Mouse (Mus musculus) ovary, adult 18-20 months (tissue): Measurements from ENCODE around the gene Adgra3.

Experiments used
- DNase-seq: peaks from one replicate; pipeline ENCODE4 v3.0.0; 2022; ENCODE audit warnings: low spot score, mixed read lengths

Adgra3 gene

DNA sequence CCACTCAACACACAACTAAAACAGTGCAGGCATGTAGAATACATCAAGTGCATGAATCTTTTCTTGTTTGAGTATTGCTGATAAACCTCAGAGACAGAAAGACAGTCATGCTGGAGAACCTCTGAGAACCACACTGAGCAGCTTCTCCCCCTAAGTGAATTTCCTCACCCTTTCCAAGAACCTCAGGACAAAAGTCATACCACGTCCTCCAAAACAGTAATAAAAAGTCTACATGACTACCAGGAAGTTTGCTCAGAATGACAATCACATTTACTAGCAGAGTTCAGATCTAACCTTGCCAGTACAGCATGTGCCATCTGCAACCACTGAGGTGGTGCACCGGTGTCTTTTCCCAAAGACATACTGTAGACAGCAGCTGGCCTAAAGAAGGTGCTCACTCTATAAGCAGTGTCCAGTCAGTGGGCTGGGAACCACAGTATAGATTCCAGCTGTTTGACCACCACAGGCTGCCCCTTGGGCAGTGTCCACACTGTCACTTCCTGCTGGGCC is 27.0 kb downstream of the Adgra3 start:
- DNase-seq, result no peak

DNA sequence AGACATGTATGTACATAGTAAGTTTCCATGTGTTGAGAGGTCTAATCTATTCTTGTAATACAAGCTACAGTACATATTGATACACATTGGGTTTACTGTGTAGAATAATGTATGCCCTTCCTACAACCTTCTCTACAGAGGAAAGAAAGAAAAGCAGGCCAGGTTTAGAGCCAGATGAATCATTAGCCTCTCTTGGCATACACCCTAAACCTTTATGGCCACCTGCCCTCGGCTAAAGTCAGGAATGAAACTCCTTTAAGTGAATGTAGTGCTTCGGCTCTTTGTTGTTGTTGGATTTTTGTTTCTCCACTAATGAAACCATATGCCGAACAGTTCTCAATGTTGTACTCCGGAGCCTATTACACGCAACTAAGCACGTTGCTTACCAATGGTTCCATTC is 27.5 kb downstream of the Adgra3 start:
- DNase-seq, result no peak

DNA sequence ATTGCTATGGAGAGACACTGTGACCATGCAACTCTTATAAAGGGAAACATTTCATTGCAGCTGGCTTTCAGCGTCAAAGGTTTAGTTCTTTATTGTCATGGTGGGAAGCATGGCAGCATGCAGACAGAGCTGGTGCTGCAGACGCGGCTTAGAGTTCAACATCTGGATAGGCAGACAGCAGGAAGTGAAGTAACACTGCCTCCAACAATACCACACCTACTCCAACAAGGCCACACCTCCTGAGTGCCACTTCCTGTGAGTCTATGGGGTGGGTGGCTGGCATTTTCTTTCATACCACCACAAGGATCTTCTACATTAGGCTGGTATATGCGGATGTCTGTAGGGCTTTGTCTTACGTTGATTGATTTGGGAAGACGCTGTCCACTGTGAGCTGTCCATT is 29.1 kb downstream of the Adgra3 start:
- no peak for DNase-seq

DNA sequence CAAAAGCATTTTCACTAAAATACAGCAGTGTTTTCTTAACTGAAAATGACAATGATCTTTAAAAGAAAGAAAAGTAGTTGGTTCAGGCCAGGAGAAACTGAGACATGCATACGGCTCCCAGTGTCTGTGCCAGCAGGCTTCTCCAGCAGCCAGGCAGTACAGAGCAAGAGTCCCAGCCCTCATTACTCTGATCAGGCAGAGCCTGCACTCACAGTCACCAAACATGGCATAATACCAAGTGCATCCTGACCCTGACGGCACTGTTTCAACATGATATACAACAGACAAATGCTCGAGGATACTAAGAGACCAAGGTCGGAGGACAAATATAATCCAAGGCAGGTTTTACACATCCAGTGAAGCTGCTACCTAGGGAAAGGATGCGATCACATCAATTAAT is 31.2 kb downstream of the Adgra3 start:
- peak; percentile 60 for DNase-seq

DNA sequence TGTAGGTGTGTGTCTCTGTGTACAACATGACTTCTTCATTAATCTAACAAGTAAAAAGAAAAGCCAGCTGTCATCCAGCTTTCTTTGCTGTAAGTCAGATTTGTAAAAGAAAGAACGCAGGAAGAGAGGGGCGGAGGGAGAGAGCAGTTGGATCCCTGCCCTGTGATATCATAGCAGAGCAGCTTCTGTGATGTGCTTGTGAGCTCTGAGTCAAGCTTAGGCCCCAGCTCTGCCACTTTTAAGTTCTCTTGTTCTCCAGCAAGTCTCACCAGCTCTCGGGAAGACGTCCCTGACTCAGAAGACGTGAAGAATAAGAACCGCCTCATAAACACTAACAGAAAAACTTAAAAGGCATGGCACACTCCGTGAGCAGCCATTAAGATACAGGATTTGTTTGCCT is 31.8 kb downstream of the Adgra3 start:
- no peak for DNase-seq

DNA sequence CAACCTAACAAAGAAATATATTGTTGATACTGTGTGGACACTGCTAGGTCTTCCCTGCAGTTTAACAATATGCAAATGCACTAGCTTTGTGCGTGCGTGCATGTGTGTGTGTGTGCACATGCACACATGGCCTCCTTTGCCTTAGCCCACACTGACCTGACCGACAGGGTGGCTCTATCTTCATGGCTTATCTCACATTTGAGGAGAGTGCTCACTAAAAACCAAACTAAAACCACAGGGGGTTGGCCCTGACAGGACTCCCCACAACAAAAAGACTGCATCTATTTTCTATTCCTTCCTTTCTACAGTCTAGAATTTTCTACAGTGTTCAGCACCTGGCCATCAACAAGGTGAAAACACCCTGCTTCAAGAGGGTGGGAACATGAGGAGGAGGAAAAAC is 32.7 kb downstream of the Adgra3 start:
- no peak for DNase-seq

DNA sequence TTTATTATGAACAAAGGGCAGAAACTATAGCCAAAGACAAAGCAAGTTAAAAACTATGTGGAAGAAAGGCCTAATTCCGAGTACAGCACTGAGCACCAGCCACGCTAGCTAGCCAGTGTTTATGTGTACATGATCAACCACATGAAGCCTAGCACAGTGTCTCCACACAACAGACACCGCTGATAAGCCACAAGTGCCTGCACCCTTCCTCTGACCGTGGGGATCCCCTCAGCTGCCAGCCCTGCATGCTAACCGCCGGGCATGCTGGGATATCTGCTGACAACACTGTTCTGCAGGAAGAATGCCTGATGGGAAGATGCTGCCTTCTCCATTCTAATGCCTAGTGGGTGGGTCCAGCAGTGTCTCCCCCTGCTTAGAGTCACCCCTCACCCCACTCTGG is 34.7 kb downstream of the Adgra3 start:
- no peak for DNase-seq

DNA sequence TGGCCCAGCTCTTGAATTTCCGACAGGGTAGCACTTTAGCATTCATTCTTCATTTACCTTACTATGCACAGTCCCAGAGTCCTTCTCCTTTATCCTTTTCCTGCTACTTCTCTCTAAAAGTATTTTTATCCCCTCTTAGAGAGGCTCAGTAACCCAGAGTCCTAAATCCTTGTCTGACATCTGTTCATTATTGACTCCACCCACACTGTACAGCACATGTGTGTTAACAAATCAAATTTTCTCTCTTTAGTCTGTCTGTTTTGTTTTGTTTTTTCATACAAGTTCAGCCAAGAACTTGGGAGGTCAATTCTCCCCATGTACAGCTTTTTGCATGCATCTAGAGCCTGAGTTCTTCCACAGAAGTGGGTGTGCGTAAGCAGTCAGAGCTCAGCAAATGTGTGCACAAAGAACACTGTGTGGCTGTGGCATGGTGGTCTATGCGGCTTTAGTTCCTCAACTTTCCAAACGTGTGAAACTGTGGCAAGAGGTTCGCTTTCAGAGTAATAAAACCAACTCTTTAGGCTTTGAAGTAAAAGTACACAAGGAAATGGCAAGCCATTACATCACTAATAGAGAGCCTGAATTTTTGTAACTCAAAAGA is 42.7 kb downstream of the Adgra3 start:
- no peak for DNase-seq

DNA sequence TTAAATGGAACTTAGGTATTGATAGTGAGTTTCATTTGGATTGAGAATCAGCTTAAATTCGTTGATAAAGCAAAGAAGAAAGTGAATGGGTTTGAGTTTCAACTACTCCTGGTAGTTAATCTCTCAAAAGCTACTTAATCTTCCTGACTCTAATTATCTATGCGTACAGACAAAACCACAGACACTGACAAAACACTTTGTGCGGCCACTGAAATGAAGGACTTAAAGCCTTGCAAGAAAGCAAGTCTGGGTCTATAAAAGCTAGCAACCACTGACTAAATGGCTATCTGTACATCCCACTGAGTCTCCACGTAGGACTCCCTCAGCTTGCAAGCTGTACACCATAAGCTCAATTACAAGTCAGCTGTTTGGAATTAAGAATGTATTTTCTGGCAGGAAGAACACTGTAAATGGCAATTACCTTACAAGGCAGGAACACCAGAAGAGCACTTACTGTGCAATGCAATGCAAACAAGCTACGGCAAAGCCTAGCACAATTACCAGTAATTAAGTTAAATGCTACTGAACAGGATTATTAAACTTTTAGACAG is 43.6 kb downstream of the Adgra3 start:
- no peak for DNase-seq

DNA sequence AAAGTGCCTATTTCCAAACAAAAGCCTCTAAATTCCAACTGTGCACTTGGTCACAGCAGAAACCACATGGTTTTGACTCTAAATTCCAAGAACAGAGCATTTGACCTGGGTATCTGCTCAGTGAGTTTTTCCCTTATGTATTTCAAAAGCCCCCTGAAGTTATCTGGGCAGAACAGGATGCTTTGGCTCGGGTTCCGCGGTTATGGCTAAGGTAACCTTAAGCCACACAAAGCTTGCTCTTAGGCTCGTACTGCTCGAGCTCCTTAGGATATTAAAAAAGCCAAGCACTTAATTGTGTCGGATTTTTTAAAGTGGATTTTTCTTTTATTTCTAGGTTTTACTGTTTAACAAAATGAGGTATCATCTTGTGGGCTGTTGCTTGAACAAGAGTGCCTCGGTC is 44.1 kb downstream of the Adgra3 start:
- DNase-seq, result no peak

DNA sequence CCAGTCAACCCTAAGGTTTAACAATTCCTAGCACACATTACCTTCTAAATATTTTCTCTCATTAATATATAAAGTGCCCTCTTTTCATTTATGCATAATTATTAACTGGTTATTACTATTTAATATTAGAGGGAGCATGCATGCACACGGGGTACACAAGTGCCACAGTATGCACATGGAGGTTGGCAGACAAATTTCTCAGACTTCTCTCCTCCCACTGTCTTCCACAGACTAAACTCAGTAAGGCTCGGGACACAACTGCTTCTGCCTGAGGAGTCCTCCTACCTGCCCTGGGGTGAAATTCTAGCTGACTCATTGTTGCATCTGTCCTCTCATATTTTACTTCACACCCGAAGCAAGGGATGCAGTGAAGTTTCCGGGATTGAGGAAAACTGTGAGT is 44.8 kb downstream of the Adgra3 start:
- DNase-seq, result no peak

DNA sequence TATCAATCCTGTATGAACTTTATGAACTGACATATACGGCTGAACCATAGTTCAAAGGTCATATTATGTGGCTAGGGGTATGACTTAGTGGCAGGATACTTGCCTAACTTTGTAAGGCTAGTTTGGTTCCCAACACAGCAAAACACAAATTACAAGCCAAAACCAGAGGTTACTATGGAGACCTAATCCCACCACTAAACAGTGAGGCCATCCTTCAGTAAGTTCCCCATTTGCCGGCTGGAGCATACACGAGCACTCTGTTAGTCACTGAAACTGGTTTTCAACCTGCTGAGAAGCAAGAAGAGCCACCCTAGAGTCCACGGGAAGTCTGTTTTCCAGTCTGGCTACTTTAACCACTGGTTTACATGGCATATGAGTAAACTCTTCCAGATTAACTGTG is 50.0 kb downstream of the Adgra3 start:
- no peak for DNase-seq

DNA sequence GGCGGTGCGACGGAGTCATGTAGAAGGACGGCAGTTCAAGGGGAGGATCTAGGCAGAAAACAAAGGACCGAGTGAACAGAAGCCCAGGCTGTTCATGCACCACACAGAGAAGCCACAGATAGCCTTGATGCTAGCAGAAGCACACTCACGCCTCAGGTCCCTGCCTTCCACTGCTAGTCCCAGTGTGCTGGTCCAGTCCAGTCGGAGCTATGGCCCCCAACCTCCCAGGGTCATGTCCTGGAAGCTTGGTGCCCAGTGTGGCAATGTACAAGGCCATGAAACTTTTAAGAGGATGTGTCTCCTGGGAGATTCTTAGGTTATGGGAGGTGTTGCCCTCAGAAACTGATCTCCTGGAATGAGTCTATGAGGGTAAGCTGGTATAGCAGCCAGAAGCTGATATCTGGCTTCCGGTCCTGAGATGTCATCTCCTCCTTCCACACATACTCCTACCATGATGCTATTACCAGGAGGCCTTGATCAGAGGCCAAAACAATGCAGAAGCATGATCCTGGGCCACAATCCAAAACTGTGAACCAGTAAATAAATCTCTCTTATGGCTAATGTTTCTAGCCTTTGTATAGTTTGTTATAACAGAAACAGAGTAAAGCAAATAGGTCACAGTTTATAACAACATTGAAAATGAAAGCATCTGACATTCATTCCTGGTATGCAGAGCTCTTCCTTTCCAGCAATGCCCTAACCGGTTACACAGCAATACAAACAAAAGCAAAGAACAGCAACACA is 51.7 kb downstream of the Adgra3 start:
- no peak for DNase-seq

DNA sequence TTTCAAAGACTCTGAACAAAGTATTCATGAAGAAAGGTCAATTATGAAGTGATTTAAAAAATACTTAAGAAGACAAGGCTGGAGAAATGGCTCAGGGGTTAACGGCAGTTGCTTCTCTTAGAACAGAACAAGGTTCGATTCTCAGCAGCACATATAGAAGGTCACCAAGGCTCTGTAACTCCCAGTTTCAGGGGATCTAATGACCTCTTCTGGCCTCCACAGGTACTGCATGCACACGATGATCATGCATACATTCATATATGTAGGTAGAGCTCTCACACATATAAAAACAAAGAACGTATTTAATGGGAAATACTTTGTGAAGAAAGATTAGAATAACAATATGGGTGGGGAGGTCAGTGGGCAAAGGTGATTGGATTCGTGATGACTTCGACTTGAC is 56.5 kb downstream of the Adgra3 start:
- no peak for DNase-seq

DNA sequence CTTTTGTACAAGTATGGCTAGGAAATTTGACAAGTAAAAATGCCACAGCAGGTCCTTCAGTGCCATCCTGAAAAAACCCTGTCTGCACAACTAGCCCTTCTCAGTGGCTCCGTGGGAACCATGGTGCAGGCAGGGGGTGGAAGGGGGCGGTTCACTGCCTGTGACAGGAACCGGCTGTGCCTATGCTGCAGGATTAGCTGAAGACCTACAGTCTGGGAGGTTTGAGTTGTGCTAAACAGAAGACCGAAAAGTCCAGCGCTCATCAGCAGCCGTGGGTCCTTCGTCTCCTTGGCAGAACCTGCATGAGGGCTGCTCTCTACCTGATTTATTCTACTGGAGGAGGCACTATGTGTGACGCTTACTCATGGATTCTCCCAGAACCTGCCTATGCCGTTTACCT is 59.0 kb downstream of the Adgra3 start:
- DNase-seq, result no peak

DNA sequence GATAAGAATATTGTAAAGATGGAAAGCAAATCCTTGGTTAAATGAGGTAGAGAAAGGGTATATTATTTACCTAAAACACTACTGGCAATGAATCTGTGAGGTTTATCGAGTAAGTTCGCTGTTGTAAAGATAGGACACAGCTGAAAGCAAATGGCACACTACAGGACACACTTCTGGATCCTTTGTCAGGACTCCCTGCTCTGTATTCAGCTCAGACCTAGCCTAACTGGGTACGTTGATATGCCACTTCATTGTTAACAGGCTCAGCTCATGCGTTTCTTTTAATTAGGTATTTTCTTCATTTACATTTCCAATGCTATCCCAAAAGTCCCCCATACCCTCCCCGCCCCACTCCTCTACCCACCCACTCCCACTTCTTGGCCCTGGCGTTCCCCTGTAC is 61.8 kb downstream of the Adgra3 start:
- DNase-seq, result no peak

DNA sequence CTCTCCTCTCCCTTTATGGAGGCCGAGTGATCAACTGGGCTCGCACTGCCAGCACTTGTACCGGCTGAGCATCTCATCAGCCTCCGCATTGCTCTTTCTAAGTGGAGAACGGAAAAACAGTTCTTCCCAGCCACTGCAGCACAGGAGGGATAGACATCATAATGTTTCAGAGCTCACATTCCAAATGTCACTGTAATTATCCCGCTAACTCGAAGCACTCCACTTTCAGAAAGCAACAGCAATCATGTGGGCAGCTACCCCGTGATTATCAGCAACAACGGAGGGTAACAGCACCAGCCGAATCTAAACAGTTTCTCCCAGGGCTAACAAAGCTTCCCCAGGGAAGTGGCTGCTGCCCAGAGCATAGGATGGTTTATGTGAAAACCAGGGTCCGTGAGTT is 62.3 kb downstream of the Adgra3 start:
- DNase-seq, result no peak

DNA sequence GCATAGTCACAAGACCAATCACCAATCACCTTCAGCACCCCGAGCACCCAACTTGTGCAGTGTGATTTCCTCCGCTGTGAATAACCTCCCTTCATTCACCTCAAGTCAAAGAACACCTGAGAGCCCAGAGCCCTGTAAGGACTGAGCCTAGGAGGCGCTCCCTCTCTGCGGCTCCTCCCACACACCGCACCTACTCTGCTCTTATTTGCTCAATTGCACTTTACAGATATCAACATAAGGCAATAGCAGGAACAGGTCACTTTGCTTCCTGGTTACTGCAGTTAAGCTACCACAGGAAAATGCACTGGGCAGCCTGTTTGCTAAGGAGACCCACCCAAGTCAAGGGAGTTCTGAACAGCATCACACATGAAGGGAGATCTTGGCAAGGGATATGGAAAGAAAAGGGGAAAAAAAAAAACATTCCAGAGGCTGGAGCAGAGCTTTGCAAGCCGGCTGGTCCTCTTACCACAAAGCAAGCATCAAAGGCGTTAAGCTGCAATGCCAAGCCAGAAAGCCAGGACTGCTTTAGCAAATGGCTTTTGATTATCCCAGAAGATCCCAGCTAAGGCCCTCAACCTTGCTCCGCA is 68.0 kb downstream of the Adgra3 start:
- DNase-seq, result no peak

DNA sequence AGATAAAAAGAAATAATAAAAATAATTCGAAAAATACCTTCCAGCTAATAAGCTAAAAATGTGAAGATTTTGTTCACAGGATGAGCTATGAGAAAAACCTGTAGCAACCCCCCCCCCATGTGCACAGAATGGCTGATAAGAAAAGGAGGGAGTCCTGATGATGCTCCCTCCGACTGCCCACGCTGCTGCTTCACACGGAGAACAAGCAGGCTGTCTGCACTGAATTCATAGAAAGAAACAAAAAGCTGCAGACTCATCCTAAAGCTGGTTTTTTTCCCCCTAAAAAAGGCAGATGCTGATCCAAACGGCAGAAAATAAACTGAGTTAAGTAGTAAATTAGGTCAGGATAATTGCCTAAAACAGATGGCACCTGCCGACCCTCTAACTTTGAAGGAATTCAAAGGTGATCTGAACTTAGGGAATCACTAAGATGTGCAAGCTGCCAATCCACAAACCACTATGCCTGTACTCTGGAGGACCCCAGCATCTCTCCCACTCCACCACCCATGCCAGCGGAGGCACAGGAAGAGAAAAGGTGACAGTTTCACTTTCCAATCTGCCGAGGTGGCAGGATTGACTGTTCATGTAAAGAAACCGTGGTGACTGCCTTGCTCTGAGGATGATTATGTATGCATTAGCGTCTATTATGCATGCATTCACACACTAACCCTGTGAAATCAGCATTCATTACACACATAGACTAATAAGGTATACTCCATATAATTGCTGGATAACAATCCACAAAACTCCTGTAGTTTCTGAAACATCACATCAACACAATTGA is 70.6 kb downstream of the Adgra3 start:
- no peak for DNase-seq

DNA sequence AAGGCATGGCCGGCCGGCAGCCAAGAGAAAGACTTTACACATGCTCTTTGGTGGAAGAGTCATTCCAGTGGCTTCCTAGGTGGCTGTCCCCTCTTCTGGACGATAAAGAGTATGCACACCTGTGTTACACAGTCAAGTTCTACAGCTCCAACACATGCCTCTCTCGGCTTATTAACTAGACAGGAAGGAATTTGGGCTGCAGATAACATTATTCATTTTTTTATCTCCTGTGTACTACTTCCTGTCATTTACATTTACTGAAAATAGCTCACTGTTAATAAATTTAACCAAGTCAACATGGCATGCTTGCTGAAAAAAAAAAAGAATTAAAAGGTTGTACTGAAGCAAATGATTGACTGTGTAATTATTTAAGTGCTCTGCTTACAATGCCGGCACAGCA is 78.1 kb downstream of the Adgra3 start:
- DNase-seq, result no peak

DNA sequence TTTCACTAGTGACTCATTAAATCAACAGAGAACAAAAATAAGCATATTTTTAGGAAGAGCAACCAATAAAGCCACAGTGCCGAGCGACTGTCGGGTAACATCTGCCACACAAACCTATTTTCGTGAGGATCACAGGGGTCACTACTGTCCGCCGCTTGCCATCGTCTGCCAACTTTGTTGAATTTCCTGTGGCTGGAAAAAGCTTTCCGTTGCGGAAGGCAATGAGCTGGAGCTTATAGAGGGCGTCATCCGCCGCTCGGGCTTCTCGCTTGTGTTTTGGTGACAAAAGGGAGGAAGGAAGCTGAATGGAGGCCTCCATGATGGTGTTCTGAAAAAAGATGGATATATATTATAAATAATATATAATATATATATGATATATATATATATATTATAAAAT is 79.6 kb downstream of the Adgra3 start:
- DNase-seq, result no peak

DNA sequence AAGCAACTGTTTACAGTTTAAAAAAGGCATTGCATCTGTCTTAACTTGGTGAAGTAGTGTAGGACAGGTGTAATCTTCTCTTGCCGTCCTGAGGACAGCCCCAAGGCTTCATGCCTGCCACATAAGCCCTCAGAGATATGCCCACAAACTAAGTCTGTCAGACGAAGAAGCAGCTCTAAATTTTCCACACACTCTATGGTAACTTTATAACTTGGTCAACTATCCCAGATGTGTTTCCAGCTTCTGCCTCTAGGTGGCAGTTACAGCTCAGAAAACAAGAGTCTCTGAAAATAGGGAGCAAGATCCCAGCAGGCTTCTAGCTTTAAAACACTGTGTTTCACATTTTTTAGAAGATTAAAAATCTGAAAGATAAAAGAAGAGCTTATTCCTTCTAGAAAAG is 82.8 kb downstream of the Adgra3 start:
- no peak for DNase-seq

DNA sequence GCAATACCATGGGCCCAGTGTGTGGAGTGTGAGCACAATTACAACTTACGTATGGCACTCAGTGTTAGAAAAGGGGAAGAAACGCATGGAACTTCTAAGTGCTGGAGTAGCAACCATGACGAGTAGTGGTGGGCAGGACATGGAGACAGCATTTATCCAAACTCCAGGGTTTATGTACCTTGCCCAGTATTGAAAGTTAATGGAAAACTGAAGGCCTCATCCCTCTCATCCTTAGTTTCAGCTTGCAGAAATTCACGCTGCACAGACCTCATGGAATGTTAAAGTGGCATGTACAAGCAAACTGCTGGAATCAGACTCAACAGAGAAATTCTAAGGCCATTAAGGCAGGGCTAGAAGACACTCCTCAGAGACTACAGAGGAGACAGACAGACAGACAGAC is 84.6 kb downstream of the Adgra3 start:
- no peak for DNase-seq
